Mouse (Mus musculus): ENCODE measurements around the gene Prkcb.

The Prkcb gene

GRCm38 (mm10) chr7:122290771-122291170, 2.2 kb downstream of the Prkcb start:
- DNase-seq = no peak

- peak; percentile 62 for DNase-seq
Measured at GRCm38 (mm10) chr7:122292151-122292550, 3.6 kb downstream of the Prkcb start.

GRCm38 (mm10) chr7:122294111-122294510, 5.6 kb downstream of the Prkcb start:
- DNase-seq = no peak

- no peak for DNase-seq
Measured at GRCm38 (mm10) chr7:122295363-122295762, 6.8 kb downstream of the Prkcb start.

- DNase-seq = peak in 1 of 2 experiments; percentile 2
Measured at GRCm38 (mm10) chr7:122296331-122296730, 7.8 kb downstream of the Prkcb start.

- peak in 1 of 2 experiments; percentile 5 for DNase-seq
Measured at GRCm38 (mm10) chr7:122296805-122297204, 8.3 kb downstream of the Prkcb start.

GRCm38 (mm10) chr7:122297627-122298026, 9.1 kb downstream of the Prkcb start:
- DNase-seq = peak in 1 of 2 experiments; percentile 13

- peak in 1 of 2 experiments; percentile 29 for DNase-seq
Measured at GRCm38 (mm10) chr7:122298715-122299114, 10.2 kb downstream of the Prkcb start.

GRCm38 (mm10) chr7:122300538-122300937, 12.0 kb downstream of the Prkcb start:
- DNase-seq = peak in 1 of 2 experiments; percentile 4

- no peak for DNase-seq
Measured at GRCm38 (mm10) chr7:122302538-122302937, 14.0 kb downstream of the Prkcb start.

GRCm38 (mm10) chr7:122303988-122304387, 15.4 kb downstream of the Prkcb start:
- DNase-seq = peak; percentile 82 to 84

GRCm38 (mm10) chr7:122304521-122304920, 16.0 kb downstream of the Prkcb start:
- no peak for DNase-seq

- DNase-seq = no peak
Measured at GRCm38 (mm10) chr7:122307241-122307640, 18.7 kb downstream of the Prkcb start.

- no peak for DNase-seq
Measured at GRCm38 (mm10) chr7:122308661-122309060, 20.1 kb downstream of the Prkcb start.

GRCm38 (mm10) chr7:122309909-122310725, 21.6 kb downstream of the Prkcb start:
- no peak for DNase-seq

- DNase-seq = no peak
Measured at GRCm38 (mm10) chr7:122310726-122311018, 22.1 kb downstream of the Prkcb start.

GRCm38 (mm10) chr7:122313690-122314477, 25.3 kb downstream of the Prkcb start:
- DNase-seq = no peak

- DNase-seq = no peak
Measured at GRCm38 (mm10) chr7:122315720-122316331, 27.3 kb downstream of the Prkcb start.

- peak; percentile 74 to 75 for DNase-seq
Measured at GRCm38 (mm10) chr7:122316681-122317080, 28.1 kb downstream of the Prkcb start.

- no peak for DNase-seq
Measured at GRCm38 (mm10) chr7:122317485-122317884, 28.9 kb downstream of the Prkcb start.

GRCm38 (mm10) chr7:122319566-122319965, 31.0 kb downstream of the Prkcb start:
- DNase-seq = no peak

- no peak for DNase-seq
Measured at GRCm38 (mm10) chr7:122320843-122321544, 32.4 kb downstream of the Prkcb start.

All from cerebellum, postnatal 36 days (tissue).